Mouse (Mus musculus): Measurements from ENCODE around the gene Gsk3a. TPM values are rescaled to one million over a fixed set of nuclear protein-coding genes. Genes with fewer than 3 reads are reported as not detected.

Gsk3a gene
- polyA plus RNA-seq (2015; fragmentation: Nextera tagmentation; extraction: Ambion mirVana): 16.7 and 17.5 TPM in 2 replicates

DNA sequence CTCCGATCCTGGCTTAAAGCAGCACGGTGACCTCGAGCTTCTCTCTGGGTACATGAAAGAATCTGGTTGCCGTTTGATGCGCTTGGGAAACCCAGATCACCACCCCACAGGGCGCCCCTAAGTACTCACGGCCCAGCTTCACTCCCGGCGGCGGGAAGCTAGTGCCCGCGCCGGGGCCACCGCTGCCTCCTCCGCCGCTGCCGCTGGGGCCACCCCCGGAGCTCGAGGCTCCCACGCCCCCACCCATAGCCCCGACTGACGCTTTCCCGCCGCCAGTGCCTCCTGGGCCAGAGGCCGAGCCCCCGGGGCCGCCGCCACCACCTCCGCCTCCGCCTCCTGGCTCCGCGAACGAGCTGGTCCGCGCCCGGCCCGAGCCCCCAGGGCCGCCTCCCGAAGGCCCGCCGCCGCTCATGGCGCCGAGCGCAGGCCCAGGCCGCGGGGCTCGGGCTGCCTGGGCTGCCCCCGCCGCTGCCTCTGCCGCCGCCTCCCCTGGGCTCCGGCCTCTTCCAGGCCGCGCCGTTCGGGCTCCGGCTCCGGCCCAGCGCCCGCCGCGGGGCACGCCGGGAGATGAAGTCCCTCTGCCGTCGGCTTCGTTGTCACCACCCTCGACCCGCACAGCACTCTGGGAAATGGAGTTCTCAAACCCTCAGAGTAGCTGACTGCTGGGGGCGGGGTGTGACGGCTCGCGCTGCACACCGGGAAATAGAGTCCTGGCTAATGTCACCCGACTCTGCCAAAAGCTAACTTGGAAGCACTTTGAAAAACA lies at the start of gene Gsk3a:
TSS of gene Gsk3a (minus strand) at position 603 of the 766 bp plus-strand sequence.
- peak; percentile 98 for DNase-seq (ENCODE audit: low spot score)

GRCm38 (mm10) chr7:25286989-25287388 lies 49.3 kb upstream of the Gsk3a start:
- DNase-seq (ENCODE audit: low spot score): no peak

DNA sequence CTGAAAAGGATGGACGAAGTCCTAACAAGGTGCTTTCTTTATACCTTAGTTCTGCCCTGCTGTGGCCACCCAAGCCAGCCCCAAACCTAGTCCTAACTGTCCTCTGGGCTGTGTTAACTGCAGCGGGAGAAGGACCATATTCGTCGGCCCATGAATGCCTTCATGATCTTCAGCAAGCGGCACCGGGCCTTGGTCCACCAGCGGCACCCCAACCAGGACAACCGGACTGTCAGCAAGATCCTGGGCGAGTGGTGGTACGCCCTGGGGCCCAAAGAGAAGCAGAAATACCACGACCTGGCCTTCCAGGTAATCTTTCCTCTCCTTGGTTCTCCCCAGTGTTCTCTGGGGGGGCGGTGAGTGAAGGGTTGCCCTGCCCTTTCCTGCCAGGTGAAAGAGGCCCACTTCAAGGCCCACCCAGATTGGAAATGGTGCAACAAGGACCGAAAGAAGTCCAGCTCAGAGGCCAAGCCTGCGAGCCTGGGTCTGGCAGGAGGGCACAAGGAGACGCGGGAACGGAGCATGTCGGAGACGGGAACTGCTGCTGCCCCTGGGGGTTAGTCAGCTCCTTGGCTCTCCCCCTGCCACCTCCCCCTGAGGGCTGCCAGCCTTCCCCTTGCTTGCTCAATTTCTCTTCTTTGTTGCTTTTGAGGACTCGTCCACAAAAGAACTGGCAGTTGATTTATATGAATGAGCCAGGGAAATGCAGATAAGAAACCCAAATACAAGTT lies 48.0 kb upstream of the Gsk3a start:
- DNase-seq (ENCODE audit: low spot score): no peak

DNA sequence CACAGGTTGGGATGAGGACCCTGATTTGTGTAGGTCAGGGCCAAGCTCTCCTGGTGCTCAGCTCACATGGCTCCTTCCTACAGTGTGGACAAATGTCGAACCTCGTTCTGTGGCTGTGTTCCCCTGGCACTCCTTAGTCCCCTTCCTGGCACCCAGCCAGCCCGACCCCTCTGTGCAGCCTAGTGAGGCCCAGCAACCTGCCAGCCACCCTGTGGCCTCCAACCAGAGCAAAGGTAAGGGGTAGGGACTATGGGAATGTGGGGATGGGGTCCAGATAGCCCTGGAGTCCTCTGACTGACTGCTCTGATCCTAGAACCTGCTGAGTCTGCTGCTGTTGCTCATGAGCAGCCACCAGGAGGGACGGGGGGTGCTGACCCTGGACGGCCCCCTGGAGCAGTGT lies 47.1 kb upstream of the Gsk3a start:
- no peak for DNase-seq (ENCODE audit: low spot score)

- no peak for DNase-seq (ENCODE audit: low spot score)
These were observed 46.5 kb upstream of the Gsk3a start for GRCm38 (mm10) chr7:25284171-25284570.

- DNase-seq (ENCODE audit: low spot score): no peak
These were observed 46.0 kb upstream of the Gsk3a start for GRCm38 (mm10) chr7:25283637-25284036.

- peak; percentile 54 for DNase-seq (ENCODE audit: low spot score)
These were observed 45.1 kb upstream of the Gsk3a start for GRCm38 (mm10) chr7:25282731-25283211.

DNA sequence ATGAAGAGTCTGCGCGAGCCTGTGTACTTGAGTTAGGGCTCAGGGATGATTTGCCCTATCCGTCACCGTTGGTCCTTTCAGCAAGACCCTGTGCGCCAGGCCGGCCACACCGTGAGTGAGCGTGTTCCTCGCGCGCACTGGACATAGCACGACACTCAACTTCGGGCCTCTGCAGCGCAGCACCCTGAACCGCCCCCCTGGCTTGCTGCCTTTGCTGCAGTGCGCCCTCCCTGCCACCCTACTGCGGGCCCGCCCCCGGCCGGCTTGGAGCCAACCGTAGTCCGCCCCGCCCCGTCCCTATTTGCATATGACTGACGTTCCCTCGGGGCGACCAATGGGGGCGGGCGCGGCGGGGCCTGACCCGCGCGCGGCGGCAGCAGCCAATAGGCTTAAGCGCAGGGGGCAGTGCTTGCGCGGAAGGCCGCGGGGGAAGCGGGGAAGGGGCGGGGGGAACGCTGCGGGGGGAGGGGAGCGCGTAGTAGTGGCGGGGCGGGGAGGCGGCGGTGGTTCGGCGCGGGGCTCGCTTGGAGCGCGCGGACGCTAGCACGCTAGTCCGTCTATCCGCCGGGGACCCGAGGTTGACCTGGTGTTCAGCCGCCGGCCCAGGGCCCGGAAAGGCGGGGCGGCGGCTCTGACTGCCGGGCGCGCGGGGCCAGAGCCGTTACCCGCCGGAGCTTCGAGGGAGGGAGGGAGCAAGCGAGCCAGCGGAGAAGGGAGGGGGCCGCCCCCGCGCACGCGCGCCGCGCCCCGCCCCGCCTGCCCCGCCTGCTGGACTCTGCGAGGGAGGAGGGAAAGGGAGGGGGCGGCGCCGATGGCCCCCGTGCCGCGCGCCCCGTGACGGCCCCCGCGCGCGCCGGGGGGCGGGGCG lies 44.3 kb upstream of the Gsk3a start:
- DNase-seq (ENCODE audit: low spot score): peak; percentile 98

GRCm38 (mm10) chr7:25281166-25281733 lies 43.6 kb upstream of the Gsk3a start:
- DNase-seq (ENCODE audit: low spot score): no peak

GRCm38 (mm10) chr7:25279861-25280791 lies 42.5 kb upstream of the Gsk3a start:
- no peak for DNase-seq (ENCODE audit: low spot score)

DNA sequence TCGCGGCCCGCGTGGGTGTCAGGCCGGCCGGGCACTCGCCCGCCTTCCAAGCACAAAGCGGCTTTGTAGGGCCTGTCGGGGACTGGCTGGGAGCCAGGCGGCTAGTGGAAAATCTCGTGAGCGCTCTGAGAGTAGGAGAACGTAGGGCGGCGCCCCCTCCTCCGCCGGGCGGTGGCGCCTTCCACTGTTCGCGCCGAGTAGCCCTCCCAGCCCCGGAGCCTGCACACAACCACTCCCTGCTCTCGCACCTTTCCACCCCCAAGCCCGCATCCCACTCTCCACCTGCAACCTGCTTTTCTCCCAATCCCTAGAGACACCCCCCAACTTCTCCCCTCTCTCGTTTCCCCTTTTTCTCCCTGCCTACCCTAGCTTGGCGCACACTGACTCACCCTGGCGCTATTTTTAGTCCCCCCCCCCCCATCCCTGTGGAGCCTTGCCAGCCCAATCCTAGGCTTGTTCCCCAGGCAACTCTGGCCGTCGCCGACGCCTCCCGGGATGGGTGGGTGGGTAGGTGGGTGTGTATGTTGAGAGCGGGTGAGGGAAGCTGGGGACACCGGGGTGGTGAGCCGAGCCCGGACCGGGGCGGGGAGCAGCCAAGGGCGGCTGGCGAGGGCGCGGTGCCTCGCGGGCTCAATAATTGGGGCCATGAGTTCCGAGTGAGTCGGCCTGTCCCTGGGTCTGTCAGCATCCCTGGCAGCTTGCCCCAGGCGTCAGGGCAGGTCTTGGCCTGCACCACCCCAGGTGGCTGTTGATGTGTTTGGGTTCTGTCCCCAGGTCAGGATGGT lies 41.6 kb upstream of the Gsk3a start:
- DNase-seq (ENCODE audit: low spot score): peak; percentile 86

- DNase-seq (ENCODE audit: low spot score): peak; percentile 96
These were observed 40.9 kb upstream of the Gsk3a start for GRCm38 (mm10) chr7:25278341-25279075.

DNA sequence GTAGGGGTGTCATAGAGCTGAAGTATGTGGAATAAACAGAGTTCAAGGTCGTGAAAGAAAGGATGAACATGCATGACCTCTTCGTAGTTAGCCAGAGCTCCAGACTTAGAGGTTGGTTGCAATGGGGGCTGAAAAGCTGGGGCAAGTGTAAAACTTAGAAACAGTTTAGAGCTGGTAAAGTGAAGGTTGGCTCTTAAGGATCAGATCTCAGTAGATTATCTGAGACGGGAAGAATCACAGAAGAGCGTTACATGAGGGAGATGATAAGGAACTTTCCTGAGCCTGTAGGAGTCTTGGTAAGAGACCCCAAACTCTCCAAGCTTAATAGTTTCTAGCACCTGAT lies 40.3 kb upstream of the Gsk3a start:
- peak; percentile 75 for DNase-seq (ENCODE audit: low spot score)

DNA sequence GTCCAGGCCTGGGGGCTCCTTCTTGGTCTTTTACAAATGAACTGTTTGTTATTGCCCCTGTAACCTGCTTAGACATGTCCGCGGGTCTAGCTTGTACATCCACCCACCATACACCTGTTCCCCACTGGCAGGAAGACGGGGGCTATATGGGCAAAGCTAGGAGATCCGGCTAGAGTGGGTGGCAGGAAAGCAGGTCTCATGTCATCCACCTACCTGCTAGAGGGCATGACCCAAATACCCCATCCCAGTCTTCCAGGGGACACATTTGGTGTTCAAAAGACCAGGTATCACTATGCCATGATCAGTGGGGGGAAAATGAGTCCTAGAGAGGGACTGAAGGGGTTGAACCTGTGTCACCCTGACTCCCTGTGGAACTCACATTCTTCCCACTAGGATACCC lies 39.8 kb upstream of the Gsk3a start:
- DNase-seq (ENCODE audit: low spot score): no peak

GRCm38 (mm10) chr7:25275555-25276298 lies 38.1 kb upstream of the Gsk3a start:
- DNase-seq (ENCODE audit: low spot score): no peak

DNA sequence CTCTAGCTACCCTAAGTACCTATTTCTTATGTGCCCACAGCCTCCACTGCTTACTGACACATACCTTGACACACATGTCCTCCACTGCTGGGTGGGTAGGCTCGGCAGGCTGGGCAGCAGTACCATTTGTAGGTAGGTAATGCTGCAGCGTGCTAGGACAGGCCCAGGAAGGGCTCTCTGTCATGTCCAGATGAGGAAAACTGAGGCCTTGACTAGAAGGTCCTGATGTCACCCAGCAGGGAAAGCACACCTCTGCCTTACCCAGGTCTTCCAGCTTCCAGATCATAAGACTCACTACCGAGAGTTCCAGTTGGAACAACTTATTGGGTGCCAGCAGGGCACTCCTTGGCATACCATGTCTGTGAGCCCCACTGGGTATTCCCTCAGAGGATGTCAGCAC lies 37.3 kb upstream of the Gsk3a start:
- DNase-seq (ENCODE audit: low spot score): no peak

GRCm38 (mm10) chr7:25274571-25274970 lies 36.9 kb upstream of the Gsk3a start:
- DNase-seq (ENCODE audit: low spot score): peak; percentile 50
